Mouse (Mus musculus) hindbrain, embryonic 16.5 days (tissue): Measurements from ENCODE around the gene Prcd. TPM values are rescaled to one million over a fixed set of nuclear protein-coding genes. Genes with fewer than 3 reads are reported as not detected.

Experiments used
- ATAC-seq: fragments of 200-750 bp; cut with Nextera tagmentation; 2 replicates; pipeline ENCODE4 v1.8.0; 2017; ENCODE audit warnings: moderate TSS enrichment, moderate library complexity
- H3K27ac ChIP-seq: fragments of 300-500 bp; sonication (generic); 2 replicates; pipeline ENCODE4 v1.5.1; 2014; ENCODE audit warnings: low read depth, mild to moderate bottlenecking, control low read depth, low read length, moderate library complexity
- H3K27me3 ChIP-seq: fragments of 300-500 bp; sonication (generic); replicated peaks from 2 replicates; pipeline ENCODE4 v1.6.1; 2014; ENCODE audit warnings: low read length; ENCODE audit not compliant: control insufficient read depth, insufficient read depth
- H3K36me3 ChIP-seq: fragments of 300-500 bp; sonication (generic); 2 replicates; pipeline ENCODE4 v1.6.1; 2014; ENCODE audit warnings: mild to moderate bottlenecking, low read length, moderate library complexity, mixed read lengths; ENCODE audit not compliant: control insufficient read depth, insufficient read depth
- H3K4me1 ChIP-seq: fragments of 300-500 bp; sonication (generic); 2 replicates; pipeline ENCODE4 v1.6.1; 2014; ENCODE audit warnings: low read depth, low read length; ENCODE audit not compliant: control insufficient read depth, insufficient read depth
- H3K4me2 ChIP-seq: fragments of 300-500 bp; sonication (generic); 2 replicates; pipeline ENCODE4 v1.6.1; 2014; ENCODE audit warnings: mild to moderate bottlenecking, low read length, control low read depth, moderate library complexity
- H3K4me3 ChIP-seq: fragments of 300-500 bp; sonication (generic); 2 replicates; pipeline ENCODE4 v1.5.1; 2014; ENCODE audit warnings: mild to moderate bottlenecking, low read length, control low read depth, moderate library complexity
- H3K9ac ChIP-seq: fragments of 300-500 bp; sonication (generic); 2 replicates; pipeline ENCODE4 v1.6.1; 2014; ENCODE audit warnings: low read depth, mild to moderate bottlenecking, control low read depth, low read length, moderate library complexity
- H3K9me3 ChIP-seq: fragments of 300-500 bp; sonication (generic); 2 replicates; pipeline ENCODE4 v1.6.1; 2014; ENCODE audit warnings: mild to moderate bottlenecking, low read length, moderate library complexity; ENCODE audit not compliant: control insufficient read depth
- WGBS: fragments of 180-500 bp; shearing (Covaris S2); extraction: QIAGEN DNeasy Blood & Tissue Kit; methylation state at CpG from one replicate; pipeline ENCODE4 v1.1.7; 2014; 5-methylcytosine and 5-hydroxymethylcytosine counted together
- polyA plus RNA-seq: library from polyadenylated mRNA; unstranded; fragments of >200 nt; fragmentation: Nextera tagmentation; extraction: Ambion mirVana; gene quantifications from 2 replicates; pipeline ENCODE4 v1.2.1, GENCODE M21; 2015

Gene Prcd
- polyA plus RNA-seq, 1 experiment from 2014 or later: 4.2 TPM

DNA sequence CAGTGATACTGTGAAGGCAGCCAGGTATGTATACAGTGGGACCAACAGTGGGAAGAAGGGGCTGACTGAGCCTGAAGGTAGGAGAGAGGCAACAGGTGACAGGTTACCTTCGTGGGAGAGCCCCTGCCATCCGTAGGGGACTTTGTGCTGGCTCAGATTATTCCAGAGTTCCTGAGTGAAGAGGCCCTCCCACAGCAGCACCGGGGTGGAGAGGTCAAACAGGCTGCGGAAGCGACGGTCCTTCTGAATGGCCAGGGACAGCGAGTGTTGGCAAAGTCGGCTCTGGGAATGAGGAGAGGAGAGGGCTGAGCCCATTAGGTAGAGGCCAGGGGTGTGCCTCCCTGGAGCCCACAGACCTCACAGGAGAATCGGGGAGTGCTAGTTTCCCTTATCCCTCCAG, 32.4 kb downstream of the Prcd start:
- Histone ChIP-seq H3K9me3 (no peaks in the 10 kb centered on the region), H3K36me3 (0 out of 2 replicates have a peak, but pooled peaks cover 3% of the 10 kb centered on the region), H3K4me3 (no peak overlapping the region), H3K27me3 (no peaks in the 10 kb centered on the region), H3K9ac (no peak overlapping the region), H3K27ac (no peak overlapping the region), H3K4me2 (no peak overlapping the region), H3K4me1 (no peaks in the 10 kb centered on the region)
- no peak for ATAC-seq
- 79% methylated on average over 9 of the region's 9 CpGs for WGBS

DNA sequence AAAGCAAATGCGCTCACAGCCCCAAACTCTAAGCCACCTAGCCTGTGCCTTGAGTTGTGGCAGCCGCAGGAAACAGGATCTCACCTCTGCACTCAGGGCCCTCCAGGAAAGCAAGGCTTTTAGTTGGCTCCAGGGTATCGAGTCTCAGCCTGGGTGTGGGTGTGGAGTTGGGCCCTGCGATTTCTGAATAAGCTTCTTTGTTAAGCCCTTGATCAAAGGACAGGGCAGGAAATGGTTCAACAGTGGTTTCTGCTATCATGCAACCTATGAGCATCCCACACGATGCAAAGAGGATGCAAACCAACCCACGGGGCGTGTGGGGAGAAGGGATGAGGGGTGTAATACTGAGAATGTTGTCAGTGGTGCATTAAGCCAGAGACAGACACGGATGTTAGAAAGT, 34.6 kb downstream of the Prcd start:
- H3K4me2 ChIP-seq: no peak overlapping the region
- H3K27ac ChIP-seq: no peak overlapping the region
- 81% methylated on average over 8 of the region's 8 CpGs for whole genome bisulfite sequencing
- H3K4me1 ChIP-seq: no peaks in the 10 kb centered on the region
- H3K36me3 ChIP-seq: 0 out of 2 replicates have a peak, but pooled peaks cover 3% of the 10 kb centered on the region
- no peaks in the 10 kb centered on the region for H3K9me3 ChIP-seq
- ATAC-seq: no peak
- H3K9ac ChIP-seq: no peak overlapping the region
- no peaks in the 10 kb centered on the region; the same call in 1 of the 2 replicates for H3K27me3 ChIP-seq
- H3K4me3 ChIP-seq: no peak overlapping the region

DNA sequence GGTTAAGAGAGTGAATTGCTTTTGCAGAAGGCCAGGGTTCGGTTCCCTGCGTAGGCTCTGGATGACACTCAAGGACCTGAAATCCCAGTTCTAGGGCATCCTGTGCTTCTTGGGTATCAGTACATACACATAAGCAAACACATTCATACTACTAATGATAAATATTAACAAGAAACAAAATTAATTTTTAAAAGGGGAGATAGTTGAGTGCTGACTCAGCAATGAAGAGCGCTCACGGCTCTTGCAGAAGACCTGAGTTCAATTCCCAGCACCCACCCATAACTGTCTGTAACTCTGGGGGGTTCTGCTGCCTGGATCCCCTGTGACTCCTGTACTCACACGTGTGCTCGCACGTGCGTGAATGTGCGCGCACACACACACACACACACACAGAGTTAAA, 36.3 kb downstream of the Prcd start:
- peaks cover 7% of the 10 kb centered on the region for H3K4me1 ChIP-seq
- no peaks in the 10 kb centered on the region for H3K36me3 ChIP-seq
- H3K9me3 ChIP-seq: no peaks in the 10 kb centered on the region
- H3K27ac ChIP-seq: no peak overlapping the region
- H3K9ac ChIP-seq: no peak overlapping the region
- no peak overlapping the region for H3K4me2 ChIP-seq
- WGBS: 95% methylated on average over 10 of the region's 10 CpGs
- peaks cover 12% of the 10 kb centered on the region for H3K27me3 ChIP-seq
- ATAC-seq: no peak
- no peak overlapping the region for H3K4me3 ChIP-seq

DNA sequence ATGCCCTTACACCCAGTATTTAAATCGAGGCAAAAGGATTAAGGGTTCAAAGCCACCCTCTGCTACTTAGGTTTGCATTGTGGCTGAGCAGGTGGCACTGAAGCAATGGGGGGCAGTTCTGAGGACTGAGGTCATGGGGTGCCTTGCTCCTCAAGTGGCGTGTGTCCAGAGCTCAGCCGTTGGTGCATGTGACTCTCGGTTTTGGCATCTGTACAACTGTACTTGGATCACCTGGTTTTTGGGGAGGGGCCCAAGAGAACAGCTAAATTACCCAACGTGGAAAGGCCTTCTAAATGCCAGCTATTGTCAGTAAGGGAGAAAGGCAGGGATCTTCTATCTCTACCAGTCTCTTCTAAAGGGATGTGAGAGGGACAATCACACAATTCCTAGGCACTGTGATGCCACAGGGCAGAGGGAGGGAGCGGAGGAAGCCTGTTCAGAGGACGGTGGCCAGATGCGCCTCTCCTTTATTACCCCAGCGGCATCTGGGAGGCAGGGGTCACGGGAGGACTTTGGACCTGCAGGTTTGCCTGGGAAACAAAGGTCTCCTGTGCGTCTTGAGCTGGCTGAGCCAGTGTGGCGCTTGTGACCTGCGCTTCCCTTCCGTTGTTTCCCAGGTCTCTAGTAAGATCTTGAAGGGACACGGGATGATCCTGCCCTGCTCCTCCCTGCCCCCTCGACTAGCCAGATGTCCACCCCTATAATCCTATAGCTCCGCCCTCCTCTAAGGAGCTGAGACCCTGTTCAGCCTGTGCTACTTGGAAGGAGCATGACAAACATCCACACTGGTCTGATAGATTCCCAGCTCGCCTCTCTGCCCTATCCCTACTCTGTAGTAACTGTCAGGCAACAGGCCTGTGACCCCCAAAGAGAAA, 37.6 kb downstream of the Prcd start:
- Histone ChIP-seq H3K4me2 (no peak overlapping the region), H3K9me3 (no peaks in the 10 kb centered on the region), H3K4me1 (peaks cover 7% of the 10 kb centered on the region), H3K27ac (no peak overlapping the region), H3K4me3 (no peak overlapping the region), H3K27me3 (peaks cover 18% of the 10 kb centered on the region), H3K36me3 (no peaks in the 10 kb centered on the region), H3K9ac (no peak overlapping the region; the same call in 1 of the 2 replicates)
- WGBS: 49% methylated on average over 18 of the region's 18 CpGs
- no peak for ATAC-seq

DNA sequence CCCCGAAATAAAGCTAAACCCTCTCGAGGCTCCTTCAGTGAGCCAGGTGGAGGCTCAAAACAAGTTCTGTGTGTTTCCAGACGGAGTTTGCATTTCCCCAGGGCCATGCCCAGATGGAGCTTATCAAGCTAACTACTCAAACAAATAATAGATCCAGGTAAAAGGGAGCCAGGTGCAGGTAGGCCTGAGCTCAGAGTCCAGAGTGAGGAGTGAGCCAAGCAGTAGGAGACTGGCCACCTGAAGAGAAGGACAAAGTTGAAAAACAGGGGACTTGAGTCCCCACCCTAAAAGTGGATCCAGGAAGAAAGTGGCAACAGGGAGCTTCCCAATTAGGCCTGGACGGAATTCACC, 40.5 kb downstream of the Prcd start:
- Histone ChIP-seq H3K9me3 (no peaks in the 10 kb centered on the region), H3K36me3 (no peaks in the 10 kb centered on the region), H3K4me3 (peak overlapping the region; percentile 39), H3K4me1 (peaks cover 7% of the 10 kb centered on the region), H3K4me2 (peak overlapping the region; percentile 68), H3K9ac (peak overlapping the region; percentile 62), H3K27me3 (peaks cover 18% of the 10 kb centered on the region), H3K27ac (no peak overlapping the region)
- WGBS: 37% methylated on average over 4 of the region's 4 CpGs
- no peak for ATAC-seq

DNA sequence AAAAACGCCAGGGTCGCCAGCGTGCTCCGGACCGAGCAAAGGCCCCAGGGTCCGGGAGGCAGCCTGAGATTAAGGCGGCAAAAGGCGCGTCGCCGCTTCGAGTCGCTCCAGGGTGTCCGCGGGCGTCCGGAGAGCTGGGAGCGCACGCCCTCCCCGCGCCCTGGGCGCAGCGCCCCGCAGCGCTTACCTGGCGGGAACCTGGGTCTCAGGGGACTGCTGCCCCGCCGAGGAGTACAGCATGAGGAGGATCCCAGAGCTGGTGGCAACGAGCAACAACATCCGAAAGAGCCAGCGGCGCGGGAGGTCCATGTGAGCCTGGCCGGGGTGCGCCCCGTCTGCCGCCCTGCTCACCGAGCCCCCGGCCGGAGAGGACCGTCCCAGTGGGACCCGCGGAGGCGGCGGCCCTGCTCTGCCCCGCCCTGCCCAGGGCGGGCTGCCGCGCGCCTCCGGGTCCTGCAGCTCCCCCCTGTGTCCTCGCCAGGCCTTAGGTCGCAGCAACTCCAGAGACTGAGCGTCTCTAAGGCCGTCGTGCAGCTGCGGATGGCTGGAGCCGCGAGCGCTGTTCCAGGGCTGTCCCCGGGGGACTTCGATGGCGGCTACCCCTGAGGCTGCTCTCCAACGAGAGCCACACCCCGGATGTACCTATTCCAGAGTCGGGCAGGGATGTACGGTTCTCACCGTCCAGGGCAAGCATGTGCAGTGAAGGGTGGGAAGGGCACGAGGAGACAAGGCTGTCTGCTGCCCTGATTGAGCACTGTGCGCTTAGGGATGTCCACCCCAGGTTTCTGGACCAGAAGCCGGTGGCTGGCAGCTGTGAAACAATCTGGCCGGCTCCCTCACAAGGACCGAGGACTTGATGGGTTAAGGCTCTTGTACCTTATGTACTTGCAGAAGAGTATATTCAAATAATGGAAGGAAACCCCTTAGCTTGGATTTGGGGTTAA, 41.2 kb downstream of the Prcd start:
- H3K4me3 ChIP-seq: peak overlapping the region; percentile 39
- no peaks in the 10 kb centered on the region for H3K9me3 ChIP-seq
- peak overlapping the region; percentile 68 for H3K4me2 ChIP-seq
- peak overlapping the region; percentile 62 for H3K9ac ChIP-seq
- H3K36me3 ChIP-seq: no peaks in the 10 kb centered on the region
- peaks cover 7% of the 10 kb centered on the region for H3K4me1 ChIP-seq
- ATAC-seq: no peak
- no peak overlapping the region for H3K27ac ChIP-seq
- WGBS: 2% methylated on average over 65 of the region's 73 CpGs
- H3K27me3 ChIP-seq: peaks cover 18% of the 10 kb centered on the region

DNA sequence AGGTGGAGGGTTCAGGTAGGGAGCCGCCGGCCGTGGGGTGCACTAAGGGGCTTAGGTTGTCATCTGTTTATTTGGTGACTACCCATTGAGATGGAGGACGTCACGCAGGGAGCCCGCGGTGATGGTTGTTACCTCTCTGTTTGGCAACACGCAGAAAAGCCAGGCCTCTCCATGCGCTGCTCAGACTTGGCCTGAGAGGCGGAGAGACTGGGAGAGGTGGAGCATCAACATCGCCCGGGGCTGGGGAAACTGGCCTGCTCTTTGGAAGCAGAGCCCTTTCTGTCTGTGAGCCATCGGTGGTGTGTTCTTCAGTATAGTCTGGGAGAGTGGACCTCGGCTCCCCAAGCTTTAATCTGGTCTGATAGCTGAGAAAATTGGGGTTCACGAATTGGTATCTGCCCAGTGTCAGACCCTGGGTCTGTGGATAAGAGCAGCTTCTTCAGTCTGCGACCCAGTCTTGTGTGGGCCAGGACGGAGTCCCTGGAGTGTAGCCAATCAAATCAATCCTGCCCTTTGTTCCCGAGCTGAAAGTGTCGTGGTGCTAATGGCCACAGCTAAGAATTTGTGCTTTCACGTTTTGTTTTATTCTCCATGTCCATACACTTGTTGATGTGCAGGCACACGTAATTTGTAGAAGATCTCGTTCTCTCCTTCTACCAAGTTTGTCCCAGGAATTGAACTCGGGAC, 42.0 kb downstream of the Prcd start:
- Histone ChIP-seq H3K4me1 (peaks cover 7% of the 10 kb centered on the region), H3K4me3 (no peak overlapping the region), H3K9me3 (no peaks in the 10 kb centered on the region), H3K9ac (no peak overlapping the region), H3K4me2 (no peak overlapping the region), H3K27ac (no peak overlapping the region), H3K36me3 (no peaks in the 10 kb centered on the region), H3K27me3 (peaks cover 18% of the 10 kb centered on the region)
- WGBS: 17% methylated on average over 23 of the region's 23 CpGs
- no peak for ATAC-seq

DNA sequence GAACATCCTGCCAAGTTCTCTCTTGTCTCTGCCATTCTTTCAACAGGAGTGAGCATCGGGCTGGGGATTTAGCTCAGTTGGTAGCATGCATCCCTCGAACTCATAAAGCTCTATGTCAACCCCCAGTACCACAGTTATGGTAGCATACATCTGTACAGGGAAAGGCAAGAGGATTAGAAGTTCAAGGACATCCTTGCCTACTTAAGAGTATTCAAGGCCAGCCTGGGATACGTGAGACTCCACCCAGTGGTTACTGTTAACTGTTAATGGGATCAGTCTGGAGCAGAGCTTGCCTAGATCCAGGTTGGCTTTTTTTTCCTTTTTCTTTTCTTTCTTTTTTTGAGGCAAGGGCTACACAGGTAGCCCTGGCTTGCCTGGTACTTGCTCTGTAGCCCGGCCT, 43.1 kb downstream of the Prcd start:
- Histone ChIP-seq H3K27me3 (peaks cover 18% of the 10 kb centered on the region), H3K36me3 (no peaks in the 10 kb centered on the region), H3K27ac (no peak overlapping the region), H3K9me3 (no peaks in the 10 kb centered on the region), H3K4me1 (peaks cover 7% of the 10 kb centered on the region), H3K4me2 (no peak overlapping the region), H3K4me3 (no peak overlapping the region), H3K9ac (no peak overlapping the region)
- WGBS: 91% methylated on average over 4 of the region's 4 CpGs
- no peak for ATAC-seq
